Mouse (Mus musculus) neural tube, embryonic 11.5 days (tissue): ENCODE measurements around the gene Nrde2. TPM values are rescaled to one million over a fixed set of nuclear protein-coding genes. Genes with fewer than 3 reads are reported as not detected.

Source experiments
- ATAC-seq: fragments of 200-750 bp; cut with Nextera tagmentation; 2 replicates; pipeline ENCODE4 v1.8.0; 2017; ENCODE audit warnings: moderate number of reproducible peaks, mild to moderate bottlenecking, moderate TSS enrichment, moderate library complexity; ENCODE audit not compliant: insufficient read depth, low FRiP score, low TSS enrichment
- DNase-seq: peaks from one replicate; pipeline ENCODE4 v3.0.0-alpha.2; 2015; ENCODE audit warnings: low spot score
- H3K27ac ChIP-seq: fragments of 300-500 bp; sonication (generic); 2 replicates; pipeline ENCODE4 v1.5.1; 2014; ENCODE audit warnings: low read depth, mild to moderate bottlenecking, low read length
- H3K27me3 ChIP-seq: fragments of 300-500 bp; sonication (generic); 2 replicates; pipeline ENCODE4 v1.6.1; 2014; ENCODE audit warnings: mild to moderate bottlenecking, low read length, mixed read lengths; ENCODE audit not compliant: control insufficient read depth, insufficient read depth
- H3K36me3 ChIP-seq: fragments of 300-500 bp; sonication (generic); 2 replicates; pipeline ENCODE4 v1.6.1; 2014; ENCODE audit warnings: mild to moderate bottlenecking, low read length, moderate library complexity, mixed read lengths; ENCODE audit not compliant: control insufficient read depth, insufficient read depth
- H3K4me1 ChIP-seq: fragments of 300-500 bp; sonication (generic); 2 replicates; pipeline ENCODE4 v1.6.1; 2014; ENCODE audit warnings: low read length, mixed read lengths; ENCODE audit not compliant: control insufficient read depth, insufficient read depth
- H3K4me2 ChIP-seq: fragments of 300-500 bp; sonication (generic); 2 replicates; pipeline ENCODE4 v1.6.1; 2014; ENCODE audit warnings: low read depth, mild to moderate bottlenecking, moderate library complexity
- H3K4me3 ChIP-seq: fragments of 300-500 bp; sonication (generic); 2 replicates; pipeline ENCODE4 v1.5.1; 2014; ENCODE audit warnings: low read depth, low read length
- H3K9ac ChIP-seq: fragments of 300-500 bp; sonication (generic); 2 replicates; pipeline ENCODE4 v1.6.1; 2014; ENCODE audit warnings: mild to moderate bottlenecking, low read length
- H3K9me3 ChIP-seq: fragments of 300-500 bp; sonication (generic); 2 replicates; pipeline ENCODE4 v1.6.1; 2016; ENCODE audit warnings: low read length; ENCODE audit not compliant: control insufficient read depth
- WGBS: fragments of 180-500 bp; shearing (Covaris S2); extraction: QIAGEN DNeasy Blood & Tissue Kit; methylation state at CpG from one replicate; pipeline ENCODE4 v1.1.7; 2014; 5-methylcytosine and 5-hydroxymethylcytosine counted together
- polyA plus RNA-seq: library from polyadenylated mRNA; unstranded; fragments of >200 nt; fragmentation: Nextera tagmentation; extraction: Ambion mirVana; gene quantifications from 2 replicates; pipeline ENCODE4 v1.2.1, GENCODE M21; 2014

Nrde2 gene
- polyA plus RNA-seq, 1 experiment from 2014 or later: 13.6 TPM

- Histone ChIP-seq H3K9me3 (no peaks in the 10 kb centered on the region), H3K4me2 (no peak overlapping the region), H3K27ac (no peak overlapping the region), H3K9ac (no peak overlapping the region), H3K4me3 (no peak overlapping the region), H3K27me3 (no peaks in the 10 kb centered on the region), H3K36me3 (peaks cover 31% of the 10 kb centered on the region), H3K4me1 (no peaks in the 10 kb centered on the region)
- 82% methylated on average over 17 of the region's 17 CpGs for WGBS
- ATAC-seq (no peak), DNase-seq (no peak)
Observed at GRCm38 (mm10) chr12:100126968-100127865, 32.2 kb downstream of the Nrde2 start.

GRCm38 (mm10) chr12:100124913-100125798 is 34.3 kb downstream of the Nrde2 start:
- Histone ChIP-seq H3K9me3 (no peaks in the 10 kb centered on the region), H3K4me1 (no peaks in the 10 kb centered on the region), H3K9ac (no peak overlapping the region), H3K27me3 (no peaks in the 10 kb centered on the region), H3K4me3 (no peak overlapping the region), H3K36me3 (peaks cover 28% of the 10 kb centered on the region), H3K4me2 (no peak overlapping the region), H3K27ac (0 out of 2 replicates have a peak overlapping the region, but pooled peaks have one; percentile 8)
- 86% methylated on average over 16 of the region's 16 CpGs for WGBS
- ATAC-seq (peak; percentile 68; the same call in 1 of the 2 replicates), DNase-seq (no peak)

GRCm38 (mm10) chr12:100123476-100123875 is 36.0 kb downstream of the Nrde2 start:
- no peaks in the 10 kb centered on the region for H3K9me3 ChIP-seq
- H3K27ac ChIP-seq: no peak overlapping the region
- no peak overlapping the region for H3K4me2 ChIP-seq
- 89% methylated on average over 9 of the region's 9 CpGs for WGBS
- no peaks in the 10 kb centered on the region for H3K4me1 ChIP-seq
- no peak overlapping the region for H3K4me3 ChIP-seq
- peaks cover 32% of the 10 kb centered on the region for H3K36me3 ChIP-seq
- H3K27me3 ChIP-seq: no peaks in the 10 kb centered on the region
- ATAC-seq (no peak), DNase-seq (no peak)
- H3K9ac ChIP-seq: no peak overlapping the region

GRCm38 (mm10) chr12:100122921-100123381 is 36.5 kb downstream of the Nrde2 start:
- 84% methylated on average over 7 of the region's 7 CpGs for WGBS
- H3K9me3 ChIP-seq: no peaks in the 10 kb centered on the region

GRCm38 (mm10) chr12:100115982-100116381 is 43.5 kb downstream of the Nrde2 start:
- H3K4me1 ChIP-seq: peaks cover 5% of the 10 kb centered on the region
- ATAC-seq: no peak
- no peak overlapping the region for H3K27ac ChIP-seq
- H3K36me3 ChIP-seq: peaks cover 30% of the 10 kb centered on the region
- no peak overlapping the region for H3K4me3 ChIP-seq
- H3K27me3 ChIP-seq: no peaks in the 10 kb centered on the region
- no peak overlapping the region for H3K9ac ChIP-seq
- no peaks in the 10 kb centered on the region for H3K9me3 ChIP-seq
- WGBS: 93% methylated on average over 5 of the region's 5 CpGs
- H3K4me2 ChIP-seq: no peak overlapping the region
- no peak for DNase-seq

More at GRCm38 (mm10) chr12:100122921-100123381, 36.5 kb downstream of the Nrde2 start:
- Histone ChIP-seq H3K4me3 (no peak overlapping the region), H3K36me3 (peaks cover 34% of the 10 kb centered on the region), H3K4me1 (no peaks in the 10 kb centered on the region), H3K27ac (no peak overlapping the region), H3K4me2 (no peak overlapping the region), H3K9ac (no peak overlapping the region), H3K27me3 (no peaks in the 10 kb centered on the region)
- DNase-seq (no peak), ATAC-seq (no peak)

- WGBS: under 1% methylated on average over 58 of the region's 58 CpGs
- DNase-seq (peak; percentile 85), ATAC-seq (peak; percentile 79)
- Histone ChIP-seq H3K36me3 (peaks cover 4% of the 10 kb centered on the region; the same call in 1 of the 2 replicates), H3K27ac (peak within 1 kb of the TSS; percentile 72), H3K9ac (peak within 1 kb of the TSS; percentile 85), H3K27me3 (no peaks in the 10 kb centered on the region), H3K4me3 (peak within 1 kb of the TSS; percentile 79), H3K9me3 (no peaks in the 10 kb centered on the region), H3K4me1 (peaks cover 6% of the 10 kb centered on the region), H3K4me2 (peak within 1 kb of the TSS; percentile 54)
Observed at GRCm38 (mm10) chr12:100109986-100110696, 49.3 kb downstream of the Nrde2 start, which contains the start of gene Psmc1. Psmc1 (plus strand) TSS chr12:100110154.

GRCm38 (mm10) chr12:100107436-100107835 is 52.0 kb downstream of the Nrde2 start:
- H3K9me3 ChIP-seq: no peaks in the 10 kb centered on the region
- no peaks in the 10 kb centered on the region for H3K36me3 ChIP-seq
- H3K27ac ChIP-seq: no peak overlapping the region
- 57% methylated on average over 4 of the region's 4 CpGs for WGBS
- DNase-seq: peak; percentile 10
- no peak overlapping the region for H3K9ac ChIP-seq
- ATAC-seq: no peak
- no peak overlapping the region for H3K4me2 ChIP-seq
- H3K4me3 ChIP-seq: no peak overlapping the region
- H3K4me1 ChIP-seq: peaks cover 6% of the 10 kb centered on the region
- no peaks in the 10 kb centered on the region for H3K27me3 ChIP-seq

GRCm38 (mm10) chr12:100106275-100106895 is 53.1 kb downstream of the Nrde2 start:
- Histone ChIP-seq H3K9me3 (no peaks in the 10 kb centered on the region), H3K4me2 (no peak overlapping the region), H3K36me3 (no peaks in the 10 kb centered on the region), H3K4me3 (no peak overlapping the region), H3K27ac (no peak overlapping the region), H3K9ac (no peak overlapping the region), H3K4me1 (peaks cover 4% of the 10 kb centered on the region), H3K27me3 (no peaks in the 10 kb centered on the region)
- peak; percentile 74 for DNase-seq
- no peak for ATAC-seq
- 15% methylated on average over 20 of the region's 20 CpGs for WGBS
